ENCODE assay signal across 12 mouse cellular contexts in the genomic region with DNA sequence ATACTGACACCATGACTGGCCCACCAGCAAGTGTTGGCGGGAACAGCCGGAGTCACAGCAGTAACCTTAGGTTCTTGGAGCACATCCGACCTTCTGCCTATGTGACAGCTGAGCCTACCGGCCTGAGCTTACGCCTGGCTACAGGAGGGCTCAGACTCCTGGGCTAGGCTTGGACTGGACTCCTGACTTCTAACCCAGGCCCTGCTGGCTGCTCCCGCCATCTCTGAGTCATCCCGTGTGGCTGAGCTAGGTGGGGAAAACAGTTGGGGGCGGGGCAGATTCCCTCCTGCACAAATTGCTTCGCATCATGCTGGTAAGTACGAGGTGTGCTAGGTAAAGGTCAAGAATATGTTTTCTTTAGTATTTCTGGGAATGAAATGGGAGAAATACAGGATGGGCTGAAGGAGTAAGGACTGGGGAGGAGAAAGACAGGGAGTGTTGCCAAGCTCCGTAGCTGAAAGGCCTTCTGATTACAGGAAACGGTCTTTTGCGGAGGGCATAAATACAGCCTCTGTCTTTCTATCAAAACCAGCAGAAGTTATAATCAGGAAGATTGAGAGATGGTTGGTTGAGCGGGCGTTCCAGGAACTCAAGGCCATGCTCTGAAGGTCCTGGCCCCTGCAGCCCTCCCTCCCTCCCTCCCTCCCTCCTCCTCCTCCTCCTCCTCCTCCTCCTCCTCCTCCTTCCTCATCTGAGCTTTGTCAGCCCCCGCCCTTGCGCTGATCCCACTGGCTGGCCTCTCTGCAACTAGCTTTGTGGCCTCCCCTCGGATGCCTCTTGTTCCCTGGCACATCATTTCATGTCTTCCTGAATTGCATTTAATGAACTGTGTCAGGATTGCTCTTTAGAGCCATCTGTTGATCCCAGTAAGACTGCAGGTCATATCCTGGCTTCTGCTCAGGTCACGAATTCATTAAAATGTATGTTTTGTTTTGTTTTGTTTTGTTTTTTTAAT. TPM values are rescaled to one million over a fixed set of nuclear protein-coding genes. Genes with fewer than 3 reads are reported as not detected.
DNase-seq lines count a peak whose midpoint lies in the region; ATAC-seq lines count a peak whose summit lies in the region.
"Had no signal": no experiment of that assay in that cellular context is flagged by ENCODE, and none has a peak within 500 bp of the region (broad histone marks: within the 10 kb centered on the region; RNA-seq: fewer than 3 reads in every experiment).

No protein-coding gene starts in this region.

- H3K4me1 ChIP-seq in kidney, embryonic 15.5 days = peaks cover 5% of the 10 kb centered on the region
- H3K4me1 ChIP-seq in forebrain, embryonic 15.5 days = no peaks in the 10 kb centered on the region

- H3K9ac ChIP-seq in kidney, embryonic 15.5 days = no peak overlapping the region
- H3K9ac ChIP-seq in forebrain, embryonic 15.5 days (replicated peaks) = no peak overlapping the region

- H3K4me2 ChIP-seq in kidney, embryonic 15.5 days = no peak overlapping the region
- H3K4me2 ChIP-seq in forebrain, embryonic 15.5 days (replicated peaks) = no peak overlapping the region
- H3K4me2 ChIP-seq: liver, embryonic 11.5 days had no signal

- no peak overlapping the region for H3K27ac ChIP-seq in kidney, embryonic 15.5 days
- no peak overlapping the region for H3K27ac ChIP-seq in forebrain, embryonic 15.5 days (replicated peaks)

- no peak overlapping the region for H3K4me3 ChIP-seq in kidney, embryonic 15.5 days (replicated peaks)
- H3K4me3 ChIP-seq in forebrain, embryonic 15.5 days = no peak overlapping the region
- H3K4me3 ChIP-seq: myocyte had no signal

- no peaks in the 10 kb centered on the region for H3K36me3 ChIP-seq in kidney, embryonic 15.5 days
- H3K36me3 ChIP-seq in forebrain, embryonic 15.5 days = no peaks in the 10 kb centered on the region

- no peaks in the 10 kb centered on the region for H3K9me3 ChIP-seq in kidney, embryonic 15.5 days (replicated peaks)
- no peaks in the 10 kb centered on the region for H3K9me3 ChIP-seq in forebrain, embryonic 15.5 days

- ATAC-seq in kidney, embryonic 15.5 days (replicated peaks; ENCODE audit: low FRiP score) = 0 out of 2 replicates have a peak, but pooled peaks have one; percentile 29
- no peak for ATAC-seq in frontal cortex, adult (ENCODE audit: low TSS enrichment)
- ATAC-seq in forebrain, embryonic 15.5 days (replicated peaks) = no peak

- 43% methylated on average over 19 of the region's 19 CpGs for WGBS in kidney, embryonic 15.5 days
- 66% methylated on average over 19 of the region's 19 CpGs for WGBS in forebrain, embryonic 15.5 days

- H3K27me3 ChIP-seq in kidney, embryonic 15.5 days = no peaks in the 10 kb centered on the region
- H3K27me3 ChIP-seq in forebrain, embryonic 15.5 days = no peaks in the 10 kb centered on the region

- no peak for DNase-seq in kidney, postnatal 14 days
- peak; percentile 48 for DNase-seq in adipocyte (ENCODE audit: low spot score)
- DNase-seq in cerebellum, adult 8-10 months = peak; percentile 90
- DNase-seq in lung, postnatal 25 days (ENCODE audit: low spot score) = peak; percentile 24
- no peak for DNase-seq in left cerebral cortex, adult 18-20 months (ENCODE audit: low spot score in 2 of 2)
- DNase-seq: heart, postnatal 36 days; thymus, postnatal 4 days had no signal

RNA-seq across cellular contexts. Expression of gene Ywhab, which starts 29.9 kb away (rescaled TPM):
- 304 and 307 TPM in 2 replicates for polyA plus RNA-seq in kidney, embryonic 15.5 days (2015; fragmentation: Nextera tagmentation; extraction: Ambion mirVana)
- total RNA-seq in left cerebral cortex, adult 18-20 months (2021) = 100 to 1,000 TPM; 469 to 487 TPM
- polyA plus RNA-seq in forebrain, embryonic 15.5 days (2015; fragmentation: Nextera tagmentation; extraction: Ambion mirVana) = 431 and 450 TPM in 2 replicates

RNA-seq across cellular contexts. Expression of gene Rims4, which starts 46.4 kb away (rescaled TPM):
- polyA plus RNA-seq in kidney, embryonic 15.5 days (2015; fragmentation: Nextera tagmentation; extraction: Ambion mirVana) = 1.0 and 1.6 TPM in 2 replicates
- total RNA-seq in left cerebral cortex, adult 18-20 months (2021) = 10 to 100 TPM; 85.6 TPM
- 7.3 and 7.7 TPM in 2 replicates for polyA plus RNA-seq in forebrain, embryonic 15.5 days (2015; fragmentation: Nextera tagmentation; extraction: Ambion mirVana)
- polyA plus RNA-seq: myocyte had no signal

Comparison
In these comparisons a context has a peak if more than half of its experiments do, and no peak if none do; other contexts are left out.
1. DNase-seq: peak in adipocyte (single experiment), cerebellum, adult 8-10 months (single experiment) and lung, postnatal 25 days (single experiment); none in kidney, postnatal 14 days (single experiment) and left cerebral cortex, adult 18-20 months (0 of 2).